Mouse (Mus musculus): ENCODE data around the gene Foxp4. TPM values are rescaled to one million over a fixed set of nuclear protein-coding genes. Genes with fewer than 3 reads are reported as not detected.
A peak's percentile ranks its signal among the peaks of the same experiment; 100 is the strongest.

Foxp4 gene
- polyA plus RNA-seq, 1 experiment from 2014 or later = 34.5 TPM

- DNase-seq (ENCODE audit: low spot score) = no peak
- H3K4me2 ChIP-seq (ENCODE audit: low read depth) = no peak overlapping the region
- no peak for ATAC-seq (ENCODE audit: insufficient read depth, low FRiP score, low TSS enrichment)
- H3K36me3 ChIP-seq (ENCODE audit: control insufficient read depth, insufficient read depth, low read length) = no peaks in the 10 kb centered on the region
- H3K27me3 ChIP-seq (ENCODE audit: control insufficient read depth, insufficient read depth, low read length) = no peaks in the 10 kb centered on the region
- H3K27ac ChIP-seq (ENCODE audit: low read depth, low read length) = no peak overlapping the region
- no peaks in the 10 kb centered on the region; the same call in 1 of the 2 replicates for H3K9me3 ChIP-seq (ENCODE audit: control insufficient read depth, low read length)
- no peak overlapping the region for H3K9ac ChIP-seq (ENCODE audit: low read length)
- no peak overlapping the region for H3K4me3 ChIP-seq (ENCODE audit: low read depth, low read length)
- WGBS = 83% methylated on average over 4 of the region's 4 CpGs
- H3K4me1 ChIP-seq (ENCODE audit: control insufficient read depth, insufficient read depth, low read length) = peaks cover 4% of the 10 kb centered on the region
Measured at GRCm38 (mm10) chr17:47942008-47942407, 17.6 kb upstream of the Foxp4 start.

GRCm38 (mm10) chr17:47938839-47939238 is 14.4 kb upstream of the Foxp4 start:
- Histone ChIP-seq H3K27me3 (ENCODE audit: control insufficient read depth, insufficient read depth, low read length) (no peaks in the 10 kb centered on the region), H3K36me3 (ENCODE audit: control insufficient read depth, insufficient read depth, low read length) (no peaks in the 10 kb centered on the region), H3K27ac (ENCODE audit: low read depth, low read length) (no peak overlapping the region), H3K4me1 (ENCODE audit: control insufficient read depth, insufficient read depth, low read length) (no peaks in the 10 kb centered on the region; the same call in 1 of the 2 replicates), H3K9ac (ENCODE audit: low read length) (no peak overlapping the region), H3K4me2 (ENCODE audit: low read depth) (no peak overlapping the region), H3K9me3 (ENCODE audit: control insufficient read depth, low read length) (no peaks in the 10 kb centered on the region), H3K4me3 (ENCODE audit: low read depth, low read length) (no peak overlapping the region)
- WGBS = 77% methylated on average over 6 of the region's 6 CpGs
- no peak for ATAC-seq (ENCODE audit: insufficient read depth, low FRiP score, low TSS enrichment)
- no peak for DNase-seq (ENCODE audit: low spot score)

GRCm38 (mm10) chr17:47937926-47938600 is 13.6 kb upstream of the Foxp4 start:
- DNase-seq (ENCODE audit: low spot score) = no peak
- Histone ChIP-seq H3K27me3 (ENCODE audit: control insufficient read depth, insufficient read depth, low read length) (no peaks in the 10 kb centered on the region), H3K36me3 (ENCODE audit: control insufficient read depth, insufficient read depth, low read length) (no peaks in the 10 kb centered on the region), H3K4me2 (ENCODE audit: low read depth) (no peak overlapping the region), H3K4me3 (ENCODE audit: low read depth, low read length) (no peak overlapping the region), H3K9me3 (ENCODE audit: control insufficient read depth, low read length) (no peaks in the 10 kb centered on the region), H3K4me1 (ENCODE audit: control insufficient read depth, insufficient read depth, low read length) (no peaks in the 10 kb centered on the region; the same call in 1 of the 2 replicates), H3K9ac (ENCODE audit: low read length) (no peak overlapping the region), H3K27ac (ENCODE audit: low read depth, low read length) (no peak overlapping the region)
- 51% methylated on average over 10 of the region's 10 CpGs for WGBS
- ATAC-seq (ENCODE audit: insufficient read depth, low FRiP score, low TSS enrichment) = no peak

GRCm38 (mm10) chr17:47936591-47936990 is 12.1 kb upstream of the Foxp4 start:
- H3K9me3 ChIP-seq (ENCODE audit: control insufficient read depth, low read length) = no peaks in the 10 kb centered on the region
- no peak overlapping the region for H3K27ac ChIP-seq (ENCODE audit: low read depth, low read length)
- 90% methylated on average over 4 of the region's 4 CpGs for WGBS
- H3K4me1 ChIP-seq (ENCODE audit: control insufficient read depth, insufficient read depth, low read length) = no peaks in the 10 kb centered on the region
- H3K9ac ChIP-seq (ENCODE audit: low read length) = no peak overlapping the region
- DNase-seq (ENCODE audit: low spot score) = no peak
- H3K4me3 ChIP-seq (ENCODE audit: low read depth, low read length) = no peak overlapping the region
- H3K27me3 ChIP-seq (ENCODE audit: control insufficient read depth, insufficient read depth, low read length) = no peaks in the 10 kb centered on the region
- no peak for ATAC-seq (ENCODE audit: insufficient read depth, low FRiP score, low TSS enrichment)
- no peak overlapping the region for H3K4me2 ChIP-seq (ENCODE audit: low read depth)
- H3K36me3 ChIP-seq (ENCODE audit: control insufficient read depth, insufficient read depth, low read length) = no peaks in the 10 kb centered on the region

GRCm38 (mm10) chr17:47929431-47929830 is 5.0 kb upstream of the Foxp4 start:
- H3K27me3 ChIP-seq (ENCODE audit: control insufficient read depth, insufficient read depth, low read length) = no peaks in the 10 kb centered on the region
- no peak for ATAC-seq (ENCODE audit: insufficient read depth, low FRiP score, low TSS enrichment)
- no peaks in the 10 kb centered on the region for H3K9me3 ChIP-seq (ENCODE audit: control insufficient read depth, low read length)
- no peak overlapping the region for H3K27ac ChIP-seq (ENCODE audit: low read depth, low read length)
- H3K9ac ChIP-seq (ENCODE audit: low read length) = no peak overlapping the region
- H3K36me3 ChIP-seq (ENCODE audit: control insufficient read depth, insufficient read depth, low read length) = no peaks in the 10 kb centered on the region
- WGBS = 84% methylated on average over 4 of the region's 4 CpGs
- DNase-seq (ENCODE audit: low spot score) = no peak
- H3K4me1 ChIP-seq (ENCODE audit: control insufficient read depth, insufficient read depth, low read length) = peaks cover 7% of the 10 kb centered on the region; the same call in 1 of the 2 replicates
- no peak overlapping the region for H3K4me2 ChIP-seq (ENCODE audit: low read depth)
- H3K4me3 ChIP-seq (ENCODE audit: low read depth, low read length) = no peak overlapping the region

- H3K4me3 ChIP-seq (ENCODE audit: low read depth, low read length) = peak overlapping the region; percentile 80
- H3K27ac ChIP-seq (ENCODE audit: low read depth, low read length) = no peak overlapping the region
- 19% methylated on average over 10 of the region's 10 CpGs for WGBS
Measured at GRCm38 (mm10) chr17:47925988-47926387, 1.5 kb upstream of the Foxp4 start.

GRCm38 (mm10) chr17:47925340-47925926 is 988 bp upstream of the Foxp4 start:
- no peaks in the 10 kb centered on the region for H3K36me3 ChIP-seq (ENCODE audit: control insufficient read depth, insufficient read depth, low read length)
- DNase-seq (ENCODE audit: low spot score) (no peak), ATAC-seq (ENCODE audit: insufficient read depth, low FRiP score, low TSS enrichment) (peak; percentile 22; the same call in 1 of the 2 replicates)
- H3K27ac ChIP-seq (ENCODE audit: low read depth, low read length) = peak overlapping the region; percentile 94
- H3K9ac ChIP-seq (ENCODE audit: low read length) = peak overlapping the region; percentile 93
- under 1% methylated on average over 13 of the region's 13 CpGs for WGBS
- no peaks in the 10 kb centered on the region for H3K9me3 ChIP-seq (ENCODE audit: control insufficient read depth, low read length)
- H3K4me3 ChIP-seq (ENCODE audit: low read depth, low read length) = peak overlapping the region; percentile 80
- peak overlapping the region; percentile 93 for H3K4me2 ChIP-seq (ENCODE audit: low read depth)
- no peaks in the 10 kb centered on the region for H3K27me3 ChIP-seq (ENCODE audit: control insufficient read depth, insufficient read depth, low read length)
- peaks cover 24% of the 10 kb centered on the region for H3K4me1 ChIP-seq (ENCODE audit: control insufficient read depth, insufficient read depth, low read length)

More at GRCm38 (mm10) chr17:47925988-47926387, 1.5 kb upstream of the Foxp4 start:
- Histone ChIP-seq H3K4me1 (ENCODE audit: control insufficient read depth, insufficient read depth, low read length) (peaks cover 19% of the 10 kb centered on the region), H3K27me3 (ENCODE audit: control insufficient read depth, insufficient read depth, low read length) (no peaks in the 10 kb centered on the region), H3K36me3 (ENCODE audit: control insufficient read depth, insufficient read depth, low read length) (no peaks in the 10 kb centered on the region), H3K4me2 (ENCODE audit: low read depth) (peak overlapping the region; percentile 93), H3K9me3 (ENCODE audit: control insufficient read depth, low read length) (no peaks in the 10 kb centered on the region), H3K9ac (ENCODE audit: low read length) (peak overlapping the region; percentile 14; the same call in 1 of the 2 replicates)
- no peak for ATAC-seq (ENCODE audit: insufficient read depth, low FRiP score, low TSS enrichment)
- DNase-seq (ENCODE audit: low spot score) = no peak

GRCm38 (mm10) chr17:47923678-47924382 is 615 bp downstream of the Foxp4 start:
- Histone ChIP-seq H3K27ac (ENCODE audit: low read depth, low read length) (peak overlapping the region; percentile 94), H3K36me3 (ENCODE audit: control insufficient read depth, insufficient read depth, low read length) (no peaks in the 10 kb centered on the region), H3K9me3 (ENCODE audit: control insufficient read depth, low read length) (no peaks in the 10 kb centered on the region), H3K4me2 (ENCODE audit: low read depth) (peak overlapping the region; percentile 93), H3K9ac (ENCODE audit: low read length) (peak overlapping the region; percentile 93), H3K4me1 (ENCODE audit: control insufficient read depth, insufficient read depth, low read length) (peaks cover 33% of the 10 kb centered on the region), H3K27me3 (ENCODE audit: control insufficient read depth, insufficient read depth, low read length) (no peaks in the 10 kb centered on the region), H3K4me3 (ENCODE audit: low read depth, low read length) (peak overlapping the region; percentile 80)
- DNase-seq (ENCODE audit: low spot score) (peak; percentile 70), ATAC-seq (ENCODE audit: insufficient read depth, low FRiP score, low TSS enrichment) (peak; percentile 39)
- WGBS = under 1% methylated on average over 57 of the region's 65 CpGs
